ENCODE assay signal across 8 mouse cellular contexts in genomic region chr5:100501267-100501666, GRCm38 (mm10). TPM values are rescaled to one million over a fixed set of nuclear protein-coding genes. Genes with fewer than 3 reads are reported as not detected.
DNase-seq lines count a peak whose midpoint lies in the region; ATAC-seq lines count a peak whose summit lies in the region.

No protein-coding gene starts in this region.

- H3K9ac ChIP-seq in forebrain, embryonic 15.5 days (replicated peaks), result no peak overlapping the region
- H3K9ac ChIP-seq in liver, embryonic 16.5 days (ENCODE audit: low read depth, low read length), result peak overlapping the region; percentile 10; the same call in 1 of the 2 replicates

- no peaks in the 10 kb centered on the region for H3K27me3 ChIP-seq in forebrain, embryonic 15.5 days
- no peaks in the 10 kb centered on the region for H3K27me3 ChIP-seq in liver, embryonic 16.5 days (ENCODE audit: control insufficient read depth, insufficient read depth, low read depth, low read length)

- H3K9me3 ChIP-seq in forebrain, embryonic 15.5 days, result no peaks in the 10 kb centered on the region
- no peaks in the 10 kb centered on the region for H3K9me3 ChIP-seq in liver, embryonic 16.5 days (replicated peaks; ENCODE audit: control insufficient read depth, low read length)

- peak overlapping the region; percentile 92; the same call in 1 of the 2 replicates for H3K4me2 ChIP-seq in forebrain, embryonic 15.5 days (replicated peaks)
- peak overlapping the region; percentile 74 for H3K4me2 ChIP-seq in liver, embryonic 16.5 days (ENCODE audit: low read depth, low read length)

- ATAC-seq in forebrain, embryonic 15.5 days (replicated peaks), result no peak
- ATAC-seq in liver, embryonic 16.5 days (ENCODE audit: low read depth), result no peak

- peak; percentile 28 for DNase-seq in cerebellum, adult 9-11 months
- no peak for DNase-seq in cerebellum, adult 11-12 months
- peak; percentile 80 for DNase-seq in 416B (ENCODE audit: low read depth)
- no peak for DNase-seq in frontal cortex, postnatal 10 days (ENCODE audit: low spot score in 2 of 2)
- no peak for DNase-seq in yolk sac, embryonic 10.5 days (ENCODE audit: low spot score)
- DNase-seq in adrenal gland, postnatal 10 days, result no peak

- no peak overlapping the region for H3K4me3 ChIP-seq in forebrain, embryonic 15.5 days
- H3K4me3 ChIP-seq in liver, embryonic 16.5 days (ENCODE audit: low read depth, low read length), result peak overlapping the region; percentile 91; the same call in 1 of the 2 replicates

- H3K4me1 ChIP-seq in forebrain, embryonic 15.5 days, result peaks cover 23% of the 10 kb centered on the region
- peaks cover 19% of the 10 kb centered on the region for H3K4me1 ChIP-seq in liver, embryonic 16.5 days (ENCODE audit: control insufficient read depth, low read depth, low read length)

- H3K27ac ChIP-seq in forebrain, embryonic 15.5 days (replicated peaks), result no peak overlapping the region; the same call in 1 of the 2 replicates
- peak overlapping the region; percentile 46; the same call in 1 of the 2 replicates for H3K27ac ChIP-seq in liver, embryonic 16.5 days (ENCODE audit: low read length)

- H3K36me3 ChIP-seq in forebrain, embryonic 15.5 days, result no peaks in the 10 kb centered on the region
- H3K36me3 ChIP-seq in liver, embryonic 16.5 days (ENCODE audit: control insufficient read depth, insufficient read depth), result no peaks in the 10 kb centered on the region

- 83% methylated on average over 4 of the region's 4 CpGs for WGBS in forebrain, embryonic 15.5 days
- 34% methylated on average over 4 of the region's 4 CpGs for whole genome bisulfite sequencing in liver, embryonic 16.5 days (ENCODE audit: insufficient replicate concordance)

RNA-seq across cellular contexts. Expression of gene Lin54, which starts 0.8 kb away (rescaled TPM):
- 8.3 and 10.0 TPM in 2 replicates for polyA plus RNA-seq in forebrain, embryonic 15.5 days (2015; fragmentation: Nextera tagmentation; extraction: Ambion mirVana)
- 9.2 and 9.6 TPM in 2 replicates for polyA plus RNA-seq in liver, embryonic 16.5 days (2015; fragmentation: Nextera tagmentation; extraction: Ambion mirVana)
- 10 to 100 TPM; 12.6 to 13.0 TPM for total RNA-seq in adrenal gland, postnatal 10 days (2021)

RNA-seq across cellular contexts. Expression of gene Cops4, which starts 16.8 kb away (rescaled TPM):
- polyA plus RNA-seq in forebrain, embryonic 15.5 days (2015; fragmentation: Nextera tagmentation; extraction: Ambion mirVana), result 186 and 192 TPM in 2 replicates
- polyA plus RNA-seq in liver, embryonic 16.5 days (2015; fragmentation: Nextera tagmentation; extraction: Ambion mirVana), result 59.1 and 66.6 TPM in 2 replicates
- total RNA-seq in adrenal gland, postnatal 10 days (2021), result 10 to 100 TPM; 70.1 to 73.6 TPM

Comparison
In these comparisons a context has a peak if more than half of its experiments do, and no peak if none do; other contexts are left out.
1. DNase-seq: peak in cerebellum, adult 9-11 months (single experiment) and 416B (single experiment); none in cerebellum, adult 11-12 months (single experiment), frontal cortex, postnatal 10 days (0 of 2), yolk sac, embryonic 10.5 days (single experiment) and adrenal gland, postnatal 10 days (single experiment).